Mouse (Mus musculus) retina, adult 2 months (tissue): ENCODE data around the gene Rasa4.
"Not testable (repeated sequence)": the region's sequence is repeated elsewhere in the genome, so short reads cannot be mapped to it uniquely, and the experiment has no call there.

Experiments
- DNase-seq: peaks from one replicate; pipeline ENCODE4 v3.0.0-alpha.2; 2012; ENCODE audit warnings: low read depth, low spot score

Gene Rasa4

GRCm38 (mm10) chr5:136083669-136084107 lies at the start of gene Rasa4:
Rasa4 (plus strand) TSS chr5:136083916.
- DNase-seq: peak; percentile 85

- DNase-seq: no peak
These were observed 48.8 kb upstream of the Rasa4 start for GRCm38 (mm10) chr5:136034868-136035267.

GRCm38 (mm10) chr5:136035285-136035684 lies 48.4 kb upstream of the Rasa4 start:
- DNase-seq: no peak

GRCm38 (mm10) chr5:136036667-136037066 lies 47.0 kb upstream of the Rasa4 start:
- no peak for DNase-seq

- no peak for DNase-seq
These were observed 45.2 kb upstream of the Rasa4 start, which contains the start of gene Upk3b for GRCm38 (mm10) chr5:136038258-136039214. Upk3b (plus strand) TSS chr5:136038496.

- DNase-seq: no peak
These were observed 43.5 kb upstream of the Rasa4 start for GRCm38 (mm10) chr5:136040210-136040609.

GRCm38 (mm10) chr5:136041260-136041659 lies 42.5 kb upstream of the Rasa4 start:
- DNase-seq: no peak

GRCm38 (mm10) chr5:136041666-136042065 lies 42.0 kb upstream of the Rasa4 start:
- no peak for DNase-seq

GRCm38 (mm10) chr5:136044865-136045264 lies 38.9 kb upstream of the Rasa4 start:
- DNase-seq: no peak

- DNase-seq: no peak
These were observed 38.3 kb upstream of the Rasa4 start for GRCm38 (mm10) chr5:136045408-136045807.

- peak; percentile 34 for DNase-seq
These were observed 37.7 kb upstream of the Rasa4 start for GRCm38 (mm10) chr5:136045987-136046386.

- DNase-seq: not testable (repeated sequence)
These were observed 35.2 kb upstream of the Rasa4 start for GRCm38 (mm10) chr5:136048541-136048940.

- no peak for DNase-seq
These were observed 33.8 kb upstream of the Rasa4 start for GRCm38 (mm10) chr5:136049926-136050325.

GRCm38 (mm10) chr5:136051231-136052085 lies 32.3 kb upstream of the Rasa4 start:
- peak; percentile 29 for DNase-seq

- no peak for DNase-seq
These were observed 30.7 kb upstream of the Rasa4 start for GRCm38 (mm10) chr5:136052861-136053655.

- DNase-seq: no peak
These were observed 29.2 kb upstream of the Rasa4 start, which contains the start of gene Upk3bl for GRCm38 (mm10) chr5:136054301-136055077. Upk3bl (plus strand) TSS chr5:136054492.

GRCm38 (mm10) chr5:136056062-136056461 lies 27.7 kb upstream of the Rasa4 start:
- DNase-seq: no peak

GRCm38 (mm10) chr5:136057085-136057484 lies 26.6 kb upstream of the Rasa4 start:
- no peak for DNase-seq

GRCm38 (mm10) chr5:136061567-136061966 lies 22.1 kb upstream of the Rasa4 start:
- no peak for DNase-seq

- DNase-seq: no peak
These were observed 19.8 kb upstream of the Rasa4 start for GRCm38 (mm10) chr5:136063920-136064319.
